Mouse (Mus musculus) limb, embryonic 11.5 days (tissue): Measurements from ENCODE around the gene Lsamp. TPM values are rescaled to one million over a fixed set of nuclear protein-coding genes. Genes with fewer than 3 reads are reported as not detected.
"Not testable (repeated sequence)": the region's sequence is repeated elsewhere in the genome, so short reads cannot be mapped to it uniquely, and the experiment has no call there.

Experiments
- ATAC-seq: fragments of 200-750 bp; cut with Nextera tagmentation; 2 replicates; pipeline ENCODE4 v1.8.0; 2017; ENCODE audit warnings: low read depth; ENCODE audit not compliant: insufficient number of reproducible peaks, low FRiP score, low TSS enrichment
- DNase-seq: peaks from one replicate; pipeline ENCODE4 v3.0.0-alpha.2; 2015; ENCODE audit warnings: low spot score
- H3K27ac ChIP-seq: fragments of 300-500 bp; sonication (generic); replicated peaks from 2 replicates; pipeline ENCODE4 v1.5.1; 2014; ENCODE audit warnings: low read depth, mild to moderate bottlenecking, low read length
- H3K27me3 ChIP-seq: fragments of 300-500 bp; sonication (generic); 2 replicates; pipeline ENCODE4 v1.6.1; 2014; ENCODE audit warnings: mild to moderate bottlenecking, low read length, mixed read lengths; ENCODE audit not compliant: control insufficient read depth, insufficient read depth
- H3K36me3 ChIP-seq: fragments of 300-500 bp; sonication (generic); 2 replicates; pipeline ENCODE4 v1.6.1; 2014; ENCODE audit warnings: mild to moderate bottlenecking, low read length, moderate library complexity, mixed read lengths; ENCODE audit not compliant: control insufficient read depth, insufficient read depth
- H3K4me1 ChIP-seq: fragments of 300-500 bp; sonication (generic); 2 replicates; pipeline ENCODE4 v1.6.1; 2014; ENCODE audit warnings: low read length, mixed read lengths; ENCODE audit not compliant: control insufficient read depth, insufficient read depth
- H3K4me2 ChIP-seq: fragments of 300-500 bp; sonication (generic); 2 replicates; pipeline ENCODE4 v1.6.1; 2014; ENCODE audit warnings: low read depth, mild to moderate bottlenecking, moderate library complexity; ENCODE audit not compliant: severe bottlenecking
- H3K4me3 ChIP-seq: fragments of 300-500 bp; sonication (generic); 2 replicates; pipeline ENCODE4 v1.5.1; 2014; ENCODE audit warnings: low read depth, low read length
- H3K9ac ChIP-seq: fragments of 300-500 bp; sonication (generic); 2 replicates; pipeline ENCODE4 v1.6.1; 2014; ENCODE audit warnings: mild to moderate bottlenecking, low read length
- H3K9me3 ChIP-seq: fragments of 300-500 bp; sonication (generic); 2 replicates; pipeline ENCODE4 v1.6.1; 2016; ENCODE audit warnings: low read length; ENCODE audit not compliant: control insufficient read depth
- WGBS: fragments of 180-500 bp; shearing (Covaris S2); extraction: QIAGEN DNeasy Blood & Tissue Kit; methylation state at CpG from one replicate; pipeline ENCODE4 v1.1.7; 2014; 5-methylcytosine and 5-hydroxymethylcytosine counted together
- polyA plus RNA-seq: library from polyadenylated mRNA; unstranded; fragments of >200 nt; fragmentation: Nextera tagmentation; extraction: Ambion mirVana; gene quantifications from 2 replicates; pipeline ENCODE4 v1.2.1, GENCODE M21; 2014

Lsamp gene
- polyA plus RNA-seq, 1 experiment from 2014 or later, result 3.1 TPM

DNA sequence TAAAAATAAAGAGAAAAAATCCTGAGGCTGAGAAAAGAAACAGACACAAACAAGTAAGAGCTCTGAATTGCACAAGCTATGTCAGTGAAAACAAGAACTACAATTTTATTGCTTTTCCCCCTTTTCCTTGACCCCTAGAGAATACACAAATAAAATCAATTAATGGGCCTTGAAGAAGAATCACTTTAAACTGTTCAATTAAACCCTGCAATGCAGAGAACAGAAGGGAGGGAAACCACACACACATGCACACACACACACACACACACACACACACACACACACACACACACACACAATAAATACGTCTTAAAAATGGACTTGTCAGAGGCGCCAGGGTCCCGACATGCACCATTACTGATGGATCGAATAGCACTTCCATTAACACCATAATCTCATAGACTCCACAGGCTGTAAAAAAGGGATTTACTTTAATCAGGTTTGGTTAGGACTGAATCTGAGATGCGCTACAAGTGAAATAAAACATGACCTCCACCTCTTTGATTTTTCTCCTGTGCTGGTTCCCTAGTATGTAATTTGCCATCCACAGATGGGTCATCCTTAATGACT is 573.6 kb downstream of the Lsamp start:
- Histone ChIP-seq H3K4me3 (no peak overlapping the region), H3K9ac (no peak overlapping the region), H3K9me3 (no peaks in the 10 kb centered on the region), H3K4me1 (no peaks in the 10 kb centered on the region), H3K27ac (no peak overlapping the region), H3K4me2 (no peak overlapping the region), H3K36me3 (no peaks in the 10 kb centered on the region), H3K27me3 (no peaks in the 10 kb centered on the region)
- WGBS, result 41% methylated on average over 5 of the region's 5 CpGs
- DNase-seq, result no peak
- no peak for ATAC-seq

DNA sequence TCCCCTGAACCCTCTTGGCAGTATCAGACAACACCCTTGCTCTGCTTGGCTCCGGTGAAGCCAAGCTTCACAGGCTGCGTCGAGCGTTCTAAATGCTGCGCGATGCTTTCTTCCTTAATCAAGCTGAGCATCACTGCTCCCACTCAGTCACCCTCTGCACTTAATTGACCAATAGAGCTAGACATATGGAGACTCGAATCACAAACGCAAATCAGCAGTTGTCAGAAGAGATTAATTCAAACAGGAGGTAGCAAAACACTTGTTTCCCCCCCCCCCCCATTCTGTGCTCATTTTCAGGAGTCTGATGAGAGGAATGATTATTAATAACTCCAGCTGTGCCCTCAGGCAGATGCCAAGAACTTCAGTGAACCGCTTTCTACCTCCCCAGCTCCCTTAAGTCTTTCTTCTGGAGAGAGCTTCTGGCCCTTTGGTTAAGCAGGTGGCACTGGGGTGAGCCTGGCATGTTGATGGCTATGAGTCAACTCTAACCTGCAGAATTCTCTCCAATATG is 583.3 kb downstream of the Lsamp start:
- H3K9me3 ChIP-seq, result no peaks in the 10 kb centered on the region
- H3K9ac ChIP-seq, result no peak overlapping the region
- H3K4me3 ChIP-seq, result no peak overlapping the region
- WGBS, result 77% methylated on average over 9 of the region's 9 CpGs
- H3K27ac ChIP-seq, result no peak overlapping the region
- no peaks in the 10 kb centered on the region for H3K4me1 ChIP-seq
- no peaks in the 10 kb centered on the region for H3K27me3 ChIP-seq
- DNase-seq (no peak), ATAC-seq (no peak)
- no peaks in the 10 kb centered on the region for H3K36me3 ChIP-seq
- H3K4me2 ChIP-seq, result no peak overlapping the region

- Histone ChIP-seq H3K36me3 (no peaks in the 10 kb centered on the region), H3K4me1 (no peaks in the 10 kb centered on the region), H3K4me2 (no peak overlapping the region), H3K27ac (no peak overlapping the region), H3K27me3 (no peaks in the 10 kb centered on the region), H3K9ac (no peak overlapping the region), H3K4me3 (no peak overlapping the region), H3K9me3 (no peaks in the 10 kb centered on the region)
- 82% methylated on average over 12 of the region's 12 CpGs for WGBS
- DNase-seq, result no peak
- ATAC-seq, result no peak
Observed at GRCm38 (mm10) chr16:40572085-40572745, 588.1 kb downstream of the Lsamp start.

DNA sequence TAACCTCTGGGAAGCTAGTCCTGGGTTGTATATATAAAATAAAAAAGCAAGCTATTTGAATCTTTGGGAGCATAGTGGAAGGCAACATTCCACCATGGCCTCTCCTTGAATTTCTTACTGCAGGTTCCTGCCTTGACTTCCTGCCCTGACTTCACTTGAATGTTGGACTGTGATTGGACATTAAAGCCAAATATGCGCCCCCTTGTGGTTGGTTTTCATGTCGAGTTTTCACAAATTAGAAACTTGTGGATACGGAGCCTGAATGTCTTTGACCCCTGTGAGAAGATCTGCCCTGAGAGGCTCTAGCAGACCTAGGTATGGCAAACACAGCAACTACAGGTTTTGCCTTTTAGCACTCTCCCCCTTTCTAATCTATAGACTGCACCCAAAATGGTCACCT is 597.9 kb downstream of the Lsamp start:
- H3K27me3 ChIP-seq, result no peaks in the 10 kb centered on the region
- H3K36me3 ChIP-seq, result no peaks in the 10 kb centered on the region
- H3K4me2 ChIP-seq, result no peak overlapping the region
- H3K27ac ChIP-seq, result no peak overlapping the region
- DNase-seq (no peak), ATAC-seq (no peak)
- no peaks in the 10 kb centered on the region for H3K4me1 ChIP-seq
- no peaks in the 10 kb centered on the region for H3K9me3 ChIP-seq
- H3K4me3 ChIP-seq, result no peak overlapping the region
- no peak overlapping the region for H3K9ac ChIP-seq
- 57% methylated on average over 3 of the region's 3 CpGs for WGBS

DNA sequence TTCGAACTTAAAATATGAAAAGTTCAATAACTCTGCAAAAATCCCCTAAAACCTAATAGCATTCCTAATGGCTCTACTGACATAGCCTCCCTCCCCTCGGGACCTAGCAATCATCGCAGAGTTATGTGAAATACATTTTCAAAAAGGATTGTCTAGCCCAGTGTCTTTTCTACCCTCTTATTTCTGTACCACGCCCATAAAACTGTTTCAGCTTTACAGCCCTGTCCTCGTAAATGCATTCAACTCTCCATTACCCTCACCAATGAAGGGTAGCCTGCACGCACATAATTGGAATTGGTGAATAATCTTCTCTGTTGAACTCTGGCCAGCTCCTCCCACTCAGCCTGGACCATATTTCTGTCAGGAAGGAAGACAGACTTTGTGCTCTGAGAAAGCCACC is 609.0 kb downstream of the Lsamp start:
- no peak overlapping the region for H3K4me3 ChIP-seq
- ATAC-seq, result no peak
- no peaks in the 10 kb centered on the region for H3K4me1 ChIP-seq
- H3K9ac ChIP-seq, result no peak overlapping the region
- H3K4me2 ChIP-seq, result no peak overlapping the region
- 66% methylated on average over 6 of the region's 6 CpGs for WGBS
- DNase-seq, result no peak
- no peak overlapping the region for H3K27ac ChIP-seq
- no peaks in the 10 kb centered on the region for H3K36me3 ChIP-seq
- no peaks in the 10 kb centered on the region for H3K9me3 ChIP-seq
- no peaks in the 10 kb centered on the region for H3K27me3 ChIP-seq

DNA sequence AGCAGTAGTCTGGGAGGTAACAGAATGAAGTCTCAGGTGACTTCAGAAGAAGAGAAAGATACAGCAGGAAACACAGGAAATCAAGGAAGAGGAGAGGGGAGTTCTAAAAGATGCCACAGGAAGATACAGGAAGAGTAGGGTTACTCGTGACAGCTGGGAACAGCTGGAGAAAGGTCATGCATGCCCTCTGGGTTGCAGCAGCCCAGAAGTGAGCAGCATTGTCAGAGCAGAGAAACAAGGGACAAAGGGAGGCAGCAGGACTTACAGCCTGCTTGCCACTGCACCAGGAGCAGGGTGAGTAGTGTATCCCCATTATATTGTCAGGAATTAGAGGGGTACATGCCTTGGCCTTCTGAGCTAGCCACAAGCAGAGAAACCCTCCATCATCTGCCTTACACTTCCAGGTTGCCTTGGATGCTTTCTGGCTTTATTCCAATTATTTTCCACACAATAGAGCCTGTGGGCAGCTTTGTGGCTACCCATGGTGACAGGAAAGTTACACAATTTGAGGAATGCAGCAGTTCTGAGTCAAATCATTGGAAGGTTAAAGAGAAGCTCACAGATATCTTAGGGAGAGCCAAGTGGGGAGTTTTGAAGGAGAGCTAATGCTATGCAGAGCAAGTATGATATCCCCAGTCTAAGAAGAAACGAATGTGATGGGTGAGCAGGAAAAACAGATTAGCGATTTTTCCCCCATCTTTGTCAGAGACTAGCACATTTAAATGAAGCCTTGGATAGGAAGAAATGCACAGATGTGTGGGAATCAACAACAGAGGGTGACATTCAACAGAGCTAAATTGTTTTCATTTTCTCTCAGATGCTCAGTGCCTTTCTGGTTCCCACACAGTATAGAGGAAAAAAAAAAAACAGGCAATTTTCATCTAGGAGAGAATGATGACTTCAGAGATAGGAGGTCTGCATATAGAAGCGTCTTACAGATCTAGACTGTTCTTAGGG is 617.5 kb downstream of the Lsamp start:
- no peaks in the 10 kb centered on the region for H3K27me3 ChIP-seq
- ATAC-seq, result no peak
- H3K9me3 ChIP-seq, result no peaks in the 10 kb centered on the region
- H3K27ac ChIP-seq, result no peak overlapping the region
- WGBS, result 55% methylated on average over 4 of the region's 4 CpGs
- H3K9ac ChIP-seq, result no peak overlapping the region
- no peak overlapping the region for H3K4me2 ChIP-seq
- no peaks in the 10 kb centered on the region for H3K36me3 ChIP-seq
- DNase-seq, result no peak
- no peaks in the 10 kb centered on the region for H3K4me1 ChIP-seq
- no peak overlapping the region for H3K4me3 ChIP-seq

GRCm38 (mm10) chr16:40607509-40607908 is 623.3 kb downstream of the Lsamp start:
- DNase-seq, result no peak
- no peak overlapping the region for H3K9ac ChIP-seq
- no peaks in the 10 kb centered on the region for H3K9me3 ChIP-seq
- H3K27me3 ChIP-seq, result no peaks in the 10 kb centered on the region
- ATAC-seq, result no peak
- WGBS, result 65% methylated on average over 3 of the region's 3 CpGs
- no peak overlapping the region for H3K4me3 ChIP-seq
- no peak overlapping the region for H3K4me2 ChIP-seq
- H3K36me3 ChIP-seq, result no peaks in the 10 kb centered on the region
- H3K4me1 ChIP-seq, result no peaks in the 10 kb centered on the region
- H3K27ac ChIP-seq, result no peak overlapping the region

- 8% methylated on average over 1 of the region's 1 CpGs for WGBS
- H3K27me3 ChIP-seq, result not testable (repeated sequence)
Observed at GRCm38 (mm10) chr16:40616697-40617096, 632.5 kb downstream of the Lsamp start.

More at GRCm38 (mm10) chr16:40616697-40617096, 632.5 kb downstream of the Lsamp start:
- H3K36me3 ChIP-seq, H3K4me3 ChIP-seq, H3K9me3 ChIP-seq, H3K4me1 ChIP-seq, ATAC-seq, DNase-seq, H3K9ac ChIP-seq, H3K4me2 ChIP-seq, H3K27ac ChIP-seq: not testable (repeated sequence)
